Mouse (Mus musculus) myocyte (in vitro differentiated cells): ENCODE data around the gene Prrc2a. TPM values are rescaled to one million over a fixed set of nuclear protein-coding genes. Genes with fewer than 3 reads are reported as not detected.
"Not testable (repeated sequence)": the region's sequence is repeated elsewhere in the genome, so short reads cannot be mapped to it uniquely, and the experiment has no call there.

Experiments used
- H3K27me3 ChIP-seq: one replicate; pipeline ENCODE4 v1.6.1; 2011; ENCODE audit not compliant: control insufficient read depth, insufficient read depth, insufficient read length
- H3K36me3 ChIP-seq: one replicate; pipeline ENCODE4 v1.6.1; 2011; ENCODE audit not compliant: control insufficient read depth, insufficient read depth
- H3K4me2 ChIP-seq: one replicate; pipeline ENCODE4 v1.6.1; 2011; ENCODE audit warnings: low read depth, control low read depth
- H3K4me3 ChIP-seq: one replicate; pipeline ENCODE4 v1.5.1; 2011; ENCODE audit warnings: mild to moderate bottlenecking, control low read depth, moderate library complexity
- H3K79me2 ChIP-seq: one replicate; pipeline ENCODE4 v1.6.1; 2011; ENCODE audit not compliant: control insufficient read depth, insufficient read depth
- H3ac ChIP-seq: one replicate; pipeline ENCODE4 v1.6.1; 2011; ENCODE audit not compliant: control insufficient read depth, insufficient read length
- CEBPB ChIP-seq: IDR thresholded peaks from 2 replicates; pipeline ENCODE4 v1.6.1; 2011; ENCODE audit warnings: mild to moderate bottlenecking, moderate library complexity; ENCODE audit not compliant: poor library complexity, insufficient read depth, severe bottlenecking
- E2F4 ChIP-seq: IDR thresholded peaks from one replicate; pipeline ENCODE4 v1.6.1; 2011; ENCODE audit warnings: mild to moderate bottlenecking, control low read depth, moderate library complexity; ENCODE audit not compliant: insufficient read depth
- MAX ChIP-seq: IDR thresholded peaks from one replicate; pipeline ENCODE4 v1.6.1; 2011; ENCODE audit warnings: low read depth, mild to moderate bottlenecking, control low read depth
- MYOD1 ChIP-seq, 3 experiments: IDR thresholded peaks; one replicate each; pipeline ENCODE4 v1.6.1; 2011; ENCODE audit warnings: control low read depth in 2 of 3, low read depth in 2 of 3, mild to moderate bottlenecking in 2 of 3, moderate library complexity in 1 of 3; ENCODE audit not compliant: insufficient read length in 2 of 3, control insufficient read depth in 1 of 3
- MYOG ChIP-seq, 3 experiments: IDR thresholded peaks; one replicate each; pipeline ENCODE4 v1.6.1; 2011; ENCODE audit warnings: control low read depth in 2 of 3, low read depth in 2 of 3, mild to moderate bottlenecking in 2 of 3; ENCODE audit not compliant: insufficient read length in 2 of 3, control insufficient read depth in 1 of 3, insufficient read depth in 1 of 3
- POLR2A ChIP-seq: IDR thresholded peaks from one replicate; pipeline ENCODE4 v1.6.1; 2011; ENCODE audit warnings: low read depth, mild to moderate bottlenecking, control low read depth, moderate library complexity; ENCODE audit not compliant: insufficient read length
- POLR2AphosphoS2 ChIP-seq: IDR thresholded peaks from one replicate; pipeline ENCODE4 v1.6.1; 2011; ENCODE audit warnings: low read depth, control low read depth; ENCODE audit not compliant: insufficient read length
- REST ChIP-seq: IDR thresholded peaks from one replicate; pipeline ENCODE4 v1.6.1; 2011; ENCODE audit warnings: mild to moderate bottlenecking, control low read depth, moderate library complexity; ENCODE audit not compliant: insufficient read depth, insufficient read length
- SRF ChIP-seq: IDR thresholded peaks from one replicate; pipeline ENCODE4 v1.6.1; 2011; ENCODE audit warnings: low read depth; ENCODE audit not compliant: control insufficient read depth, insufficient read length
- TCF12 ChIP-seq: IDR thresholded peaks from one replicate; pipeline ENCODE4 v1.6.1; 2011; ENCODE audit warnings: mild to moderate bottlenecking, control low read depth; ENCODE audit not compliant: poor library complexity, insufficient read depth, severe bottlenecking
- TCF3 ChIP-seq: IDR thresholded peaks from one replicate; pipeline ENCODE4 v1.6.1; 2011; ENCODE audit warnings: low read depth, control low read depth; ENCODE audit not compliant: insufficient read length
- USF1 ChIP-seq: IDR thresholded peaks from one replicate; pipeline ENCODE4 v1.6.1; 2011; ENCODE audit warnings: low read depth, mild to moderate bottlenecking, control low read depth, moderate library complexity
- polyA plus RNA-seq: library from polyadenylated mRNA; unstranded; fragments of >200 nt; fragmentation: generic; extraction: Trizol; gene quantifications from one replicate; pipeline ENCODE4 v1.2.1, GENCODE M21; 2012; ENCODE audit warnings: missing spikeins

The Prrc2a gene
- polyA plus RNA-seq, 1 experiment: 153 TPM

DNA sequence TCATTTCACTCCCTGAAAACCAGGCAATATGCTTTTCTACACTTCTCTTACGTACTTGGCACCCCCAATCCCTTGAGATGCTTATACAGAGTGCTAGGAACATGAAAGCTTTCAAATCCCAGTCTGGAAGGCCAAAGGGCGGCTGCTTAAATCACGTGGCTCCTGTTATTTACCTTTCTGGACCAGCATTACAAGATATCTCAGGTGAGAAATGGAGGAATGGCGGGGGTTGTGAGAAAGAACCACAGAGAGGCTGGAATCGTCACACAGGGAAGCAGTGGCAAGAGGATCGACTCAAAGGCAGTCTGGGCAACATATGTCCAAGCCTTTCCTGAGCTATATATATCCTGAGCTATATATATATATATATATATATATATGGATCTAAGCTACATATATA is 39.1 kb downstream of the Prrc2a start:
- H3ac ChIP-seq: peak overlapping the region; percentile 27

DNA sequence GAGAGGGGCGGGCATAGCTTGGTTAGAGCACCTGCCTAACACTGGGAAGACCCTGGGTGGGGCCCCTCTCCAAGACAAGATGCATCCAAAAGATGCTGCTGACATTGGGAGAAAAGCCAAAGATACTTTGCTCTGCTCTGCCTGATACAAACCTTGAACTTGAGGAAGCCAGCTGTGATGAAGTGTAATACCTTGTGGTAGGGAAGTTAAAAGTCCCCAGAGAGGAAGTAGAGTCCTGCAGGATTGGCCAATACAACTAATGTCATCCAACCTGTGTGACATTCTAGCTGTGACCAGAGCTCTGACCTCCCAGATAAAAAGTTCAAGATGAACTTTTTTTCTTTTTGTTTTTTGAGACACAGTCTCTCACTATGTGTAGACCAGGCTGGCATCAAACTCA is 39.6 kb downstream of the Prrc2a start:
- no peaks in the 10 kb centered on the region for H3K27me3 ChIP-seq
- no peak overlapping the region for H3ac ChIP-seq
- peaks cover 45% of the 10 kb centered on the region for H3K79me2 ChIP-seq
- no peaks in the 10 kb centered on the region for H3K36me3 ChIP-seq
- H3K4me3 ChIP-seq: no peak overlapping the region
- no peak for TF ChIP-seq TCF12
- TF ChIP-seq TCF3: no peak
- no peak for TF ChIP-seq POLR2A
- no peak for TF ChIP-seq SRF
- TF ChIP-seq REST: no peak
- TF ChIP-seq CEBPB: no peak
- TF ChIP-seq E2F4: no peak
- no peak for TF ChIP-seq MYOG (IDR thresholded peaks at IDR 0.05; ENCODE audit: control insufficient read depth in 1 of 3, insufficient read depth in 1 of 3, insufficient read length in 2 of 3, low read depth in 2 of 3)
- no peak for TF ChIP-seq USF1
- TF ChIP-seq MYOD1 (IDR thresholded peaks at IDR 0.05; ENCODE audit: control insufficient read depth in 1 of 3, insufficient read length in 2 of 3, low read depth in 2 of 3): no peak
- TF ChIP-seq MAX: no peak
- TF ChIP-seq POLR2AphosphoS2: no peak
- H3K4me2 ChIP-seq: peak overlapping the region; percentile 78

More for the DNA sequence above, 39.1 kb downstream of the Prrc2a start:
- H3K4me2 ChIP-seq: peak overlapping the region; percentile 86
- peak overlapping the region; percentile 90 for H3K4me3 ChIP-seq
- peaks cover 40% of the 10 kb centered on the region for H3K79me2 ChIP-seq
- no peaks in the 10 kb centered on the region for H3K27me3 ChIP-seq
- no peaks in the 10 kb centered on the region for H3K36me3 ChIP-seq
- TF ChIP-seq REST (no peak), USF1 (peak; percentile 24)

DNA sequence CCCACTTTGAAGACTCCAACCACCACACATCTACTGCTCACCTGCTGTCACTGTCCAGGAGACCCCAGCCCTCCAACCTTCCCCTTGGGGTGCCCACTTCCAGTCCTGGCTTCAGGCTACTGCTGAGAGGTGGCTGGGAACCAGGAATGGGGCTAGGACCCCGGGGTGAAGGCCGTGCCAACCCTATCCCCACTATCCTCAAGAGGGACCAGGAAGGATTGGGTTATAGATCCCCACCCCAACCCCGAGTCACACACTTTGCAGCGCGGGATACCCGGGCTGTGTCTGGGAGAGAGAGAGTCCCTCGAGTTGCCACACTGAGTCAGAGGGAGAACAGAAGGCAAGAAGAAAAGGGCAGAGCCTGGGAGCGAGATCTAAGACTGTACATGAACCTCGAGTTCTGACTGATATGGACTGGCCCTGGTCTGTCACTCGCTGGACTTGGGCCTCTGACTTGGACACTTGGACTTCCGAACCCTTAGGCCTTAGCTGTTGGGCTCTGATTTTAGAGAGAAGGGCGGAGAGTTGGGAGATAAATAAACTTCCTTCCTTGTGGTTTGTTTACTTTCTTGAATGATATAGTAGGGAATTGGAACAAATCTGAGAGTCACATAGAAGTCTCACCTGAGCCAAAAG is 40.3 kb downstream of the Prrc2a start:
- H3K4me2 ChIP-seq, H3K36me3 ChIP-seq, H3ac ChIP-seq, H3K4me3 ChIP-seq, H3K27me3 ChIP-seq: not testable (repeated sequence)
- peaks cover 52% of the 10 kb centered on the region for H3K79me2 ChIP-seq

DNA sequence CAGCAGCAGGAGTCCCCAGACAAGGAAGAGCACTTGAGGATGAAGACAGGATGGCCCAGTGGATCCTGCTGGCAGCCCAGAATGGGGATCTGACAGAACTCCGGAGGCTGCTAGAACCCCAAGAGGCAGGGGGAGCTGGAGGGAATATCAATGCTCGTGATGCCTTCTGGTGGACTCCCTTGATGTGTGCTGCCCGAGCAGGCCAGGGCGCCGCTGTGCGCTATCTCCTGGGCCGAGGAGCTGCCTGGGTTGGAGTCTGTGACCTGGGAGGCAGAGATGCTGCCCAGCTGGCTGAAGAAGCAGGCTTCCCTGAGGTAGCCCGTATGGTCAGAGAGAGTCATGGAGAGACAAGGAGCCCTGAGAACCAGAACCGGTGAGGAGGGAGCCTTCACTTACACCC is 41.4 kb downstream of the Prrc2a start:
- H3K4me3 ChIP-seq, H3K27me3 ChIP-seq, H3ac ChIP-seq: not testable (repeated sequence)

DNA sequence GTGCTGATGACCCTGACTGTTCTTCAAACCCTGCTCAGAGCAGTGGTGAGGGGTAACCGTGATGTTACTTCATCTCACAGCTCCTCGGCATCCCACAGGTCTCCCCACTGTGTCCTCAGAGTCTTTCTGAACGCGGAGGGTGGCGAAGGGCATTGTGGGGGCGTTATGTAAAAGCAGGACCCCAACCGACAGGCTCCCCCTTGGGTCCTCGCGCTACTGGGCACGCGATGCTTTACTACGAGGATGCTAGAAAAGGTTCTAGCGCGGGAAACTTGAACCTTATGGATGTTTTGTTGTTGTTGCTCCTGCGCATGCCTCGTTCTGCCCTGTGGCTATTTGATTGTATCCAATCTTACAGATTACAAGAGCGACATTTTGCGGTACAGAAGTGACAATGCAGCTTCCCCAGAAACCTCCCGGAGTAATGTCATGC is 42.8 kb downstream of the Prrc2a start, which contains the start of gene Csnk2b:
Csnk2b (minus strand) TSS at position 183 of the 433 bp plus-strand sequence.
- Histone ChIP-seq H3ac (peak within 1 kb of the TSS; percentile 66), H3K4me2 (peak within 1 kb of the TSS; percentile 97), H3K36me3 (peaks cover 7% of the 10 kb centered on the region), H3K4me3 (peak within 1 kb of the TSS; percentile 97), H3K27me3 (no peaks in the 10 kb centered on the region), H3K79me2 (peaks cover 36% of the 10 kb centered on the region)
- peak; percentile 74 for TF ChIP-seq E2F4
- no peak for TF ChIP-seq POLR2AphosphoS2

More for the DNA sequence above, 41.4 kb downstream of the Prrc2a start:
- H3K4me2 ChIP-seq, H3K36me3 ChIP-seq: not testable (repeated sequence)
- peaks cover 50% of the 10 kb centered on the region for H3K79me2 ChIP-seq

- TF ChIP-seq MYOG (IDR thresholded peaks at IDR 0.05; ENCODE audit: control insufficient read depth in 1 of 3, insufficient read depth in 1 of 3, insufficient read length in 2 of 3, low read depth in 2 of 3) (no peak), POLR2A (peak; percentile 51), USF1 (no peak), TCF3 (no peak), POLR2AphosphoS2 (peak; percentile 41), SRF (peak; percentile 38), CEBPB (no peak)
- H3K27me3 ChIP-seq: no peaks in the 10 kb centered on the region
- H3K79me2 ChIP-seq: peaks cover 30% of the 10 kb centered on the region
- H3K4me2 ChIP-seq: peak within 1 kb of the TSS; percentile 97
- peak within 1 kb of the TSS; percentile 97 for H3K4me3 ChIP-seq
- peaks cover 7% of the 10 kb centered on the region for H3K36me3 ChIP-seq
- peak within 1 kb of the TSS; percentile 66 for H3ac ChIP-seq
Observed at GRCm38 (mm10) chr17:35121143-35121799, 43.4 kb downstream of the Prrc2a start, which contains the start of gene Gpank1. Gene Gpank1, plus strand, starts transcription at chr17:35121455.
